Mouse (Mus musculus): Measurements from ENCODE around the gene Canx.
A peak's percentile ranks its signal among the peaks of the same experiment; 100 is the strongest.
"Not testable (repeated sequence)": the region's sequence is repeated elsewhere in the genome, so short reads cannot be mapped to it uniquely, and the experiment has no call there.

Canx gene

DNA sequence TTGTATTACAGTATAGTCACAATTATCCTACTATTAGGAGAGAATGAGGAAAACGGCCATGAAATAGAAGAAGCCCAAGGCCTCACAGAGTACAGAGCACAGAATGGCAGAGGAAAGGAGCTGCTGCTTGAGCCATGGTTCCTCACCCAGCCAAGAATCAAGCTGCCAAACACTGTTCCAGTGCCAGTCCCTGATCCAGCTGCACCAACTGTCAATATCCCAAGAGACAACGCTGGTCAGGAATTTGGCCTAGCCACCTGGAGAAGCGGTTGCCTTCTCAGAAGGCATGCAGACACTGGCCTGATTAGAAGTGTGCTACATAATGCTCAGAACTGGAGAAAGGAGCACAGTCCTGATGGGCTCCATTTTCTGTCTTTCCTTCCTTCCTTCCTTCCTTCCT lies 7.7 kb upstream of the Canx start:
- no peak for DNase-seq (ENCODE audit: low spot score in 2 of 2)

GRCm38 (mm10) chr11:50329378-50329777 lies 3.9 kb upstream of the Canx start:
- DNase-seq (ENCODE audit: low spot score in 2 of 2): no peak

- no peak for DNase-seq (ENCODE audit: low spot score in 2 of 2)
These were observed 2.7 kb upstream of the Canx start for GRCm38 (mm10) chr11:50328075-50328625.

GRCm38 (mm10) chr11:50326302-50326966 lies 961 bp upstream of the Canx start:
- no peak for DNase-seq (ENCODE audit: low spot score in 2 of 2)

DNA sequence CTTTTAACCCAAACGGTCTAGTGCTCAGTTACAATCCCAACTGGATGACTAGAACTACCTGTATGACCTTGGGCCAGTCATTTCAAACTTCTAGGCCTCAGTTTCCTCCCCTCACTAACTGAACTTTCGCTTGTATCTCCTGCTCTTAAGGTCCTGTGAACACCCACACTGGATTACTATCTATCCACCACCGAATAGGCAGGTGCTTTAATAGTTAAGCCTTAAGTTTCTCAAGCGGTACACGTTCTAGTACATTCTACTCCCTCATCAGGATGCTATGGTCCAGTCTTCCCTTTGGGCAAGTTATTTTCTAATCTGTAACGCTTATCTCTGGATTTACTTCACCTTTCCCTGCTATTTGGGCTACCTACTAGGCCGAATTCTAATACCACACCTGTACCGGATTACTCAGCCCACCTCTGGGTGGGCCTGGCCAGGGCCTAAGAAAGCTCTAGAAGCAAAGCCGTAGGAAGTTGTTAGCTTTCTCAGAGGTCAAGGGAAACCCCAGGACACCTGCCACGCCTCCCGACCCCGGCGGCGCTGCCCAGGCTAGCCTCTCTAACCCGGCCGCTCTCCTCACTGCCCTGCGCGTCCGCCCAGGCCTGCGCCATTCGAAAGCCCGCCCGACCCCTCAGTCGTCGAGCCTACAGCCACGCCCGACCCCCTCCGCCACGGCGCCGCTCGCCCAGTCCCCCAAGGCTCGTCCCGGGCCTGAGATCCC lies 562 bp downstream of the Canx start:
- no peak for DNase-seq (ENCODE audit: low spot score in 2 of 2)

GRCm38 (mm10) chr11:50323843-50324242 lies 1.6 kb downstream of the Canx start:
- no peak for DNase-seq (ENCODE audit: low spot score in 2 of 2)

- DNase-seq (ENCODE audit: low spot score in 2 of 2): no peak
These were observed 3.1 kb downstream of the Canx start for GRCm38 (mm10) chr11:50322345-50322744.

- DNase-seq (ENCODE audit: low spot score in 2 of 2): no peak
These were observed 4.2 kb downstream of the Canx start for GRCm38 (mm10) chr11:50321239-50321638.

GRCm38 (mm10) chr11:50319343-50319742 lies 6.1 kb downstream of the Canx start:
- DNase-seq (ENCODE audit: low spot score in 2 of 2): not testable (repeated sequence)

GRCm38 (mm10) chr11:50312803-50313202 lies 12.7 kb downstream of the Canx start:
- no peak for DNase-seq (ENCODE audit: low spot score in 2 of 2)

DNA sequence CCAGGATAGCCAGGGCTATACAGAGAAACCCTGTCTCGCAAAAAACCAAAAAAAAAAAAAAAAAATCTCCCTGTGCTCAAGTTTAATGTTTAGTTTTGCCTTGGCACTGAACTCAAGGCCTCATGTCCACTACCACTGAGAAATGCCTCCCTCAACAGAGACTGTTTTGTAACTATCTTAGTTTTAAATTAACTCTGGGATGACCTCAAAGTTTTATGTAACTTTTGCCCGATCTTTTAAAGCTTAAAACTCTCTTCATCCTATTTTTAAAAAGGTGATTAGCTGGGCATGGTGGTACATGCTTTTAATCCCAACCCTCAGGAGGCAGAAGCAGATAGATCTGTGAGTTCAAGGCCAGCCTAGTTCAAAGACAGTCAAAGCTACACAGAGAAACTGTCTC lies 22.1 kb downstream of the Canx start:
- DNase-seq (ENCODE audit: low spot score in 2 of 2): no peak

DNA sequence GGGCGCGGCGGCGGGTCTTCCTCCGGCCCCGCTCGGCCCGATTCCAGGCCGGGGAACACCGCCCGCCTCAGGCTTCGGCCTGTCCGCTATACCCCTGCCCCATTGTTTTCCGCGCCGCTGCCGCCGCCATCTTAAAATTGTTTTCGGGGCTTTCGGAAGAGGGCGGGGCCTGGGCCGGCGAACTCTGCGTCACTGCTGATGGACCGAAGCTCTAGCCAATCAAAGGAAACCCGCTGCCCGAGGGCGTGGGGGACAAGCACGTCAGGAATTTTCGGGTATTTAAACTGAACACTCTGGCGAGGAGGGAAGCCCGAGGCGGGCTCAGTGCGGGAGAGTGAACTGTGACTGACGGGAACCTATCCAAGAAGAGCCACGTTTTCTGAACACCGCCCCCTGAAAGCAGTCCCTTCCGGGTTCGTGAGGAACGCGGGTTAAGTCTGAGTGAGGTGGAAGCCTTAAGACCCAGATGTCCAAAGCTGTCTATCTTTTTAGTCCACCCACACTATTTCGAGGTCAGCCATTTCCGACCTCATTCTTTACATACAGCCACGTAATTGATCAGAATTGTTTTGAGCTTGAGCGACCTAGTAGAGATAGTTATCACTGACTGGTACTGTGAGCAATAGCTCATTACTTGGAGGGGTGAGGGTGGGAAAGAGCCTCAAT lies 33.1 kb downstream of the Canx start, which contains the start of gene Maml1:
Maml1 (minus strand) TSS at position 122 of the 666 bp plus-strand sequence.
- DNase-seq (ENCODE audit: low spot score in 2 of 2): peak; percentile 99

GRCm38 (mm10) chr11:50291321-50292165 lies 33.9 kb downstream of the Canx start:
- peak; percentile 61 to 62 for DNase-seq (ENCODE audit: low spot score in 2 of 2)

GRCm38 (mm10) chr11:50290486-50291225 lies 34.8 kb downstream of the Canx start:
- DNase-seq (ENCODE audit: low spot score in 2 of 2): no peak

GRCm38 (mm10) chr11:50286428-50286827 lies 39.0 kb downstream of the Canx start:
- DNase-seq (ENCODE audit: low spot score in 2 of 2): no peak

DNA sequence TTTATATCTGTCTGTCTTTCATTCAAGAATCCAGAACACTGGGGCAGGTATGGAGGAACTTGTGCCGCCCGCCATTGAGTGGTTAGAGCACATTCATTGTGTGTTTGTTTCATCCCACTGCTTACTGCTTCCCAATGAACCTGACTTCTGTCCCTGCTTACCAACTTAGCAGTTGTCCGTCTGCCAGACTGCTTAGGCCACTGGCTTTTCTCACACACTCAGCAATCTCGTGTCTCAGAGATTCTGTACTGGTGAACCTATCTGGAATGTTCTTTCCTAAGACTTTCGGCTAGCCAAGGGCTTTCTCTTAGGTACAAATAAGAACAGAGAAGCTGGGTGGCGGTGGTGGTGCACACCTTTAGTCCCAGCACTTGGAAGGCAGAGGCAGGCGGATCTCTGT lies 39.8 kb downstream of the Canx start:
- DNase-seq (ENCODE audit: low spot score in 2 of 2): no peak

GRCm38 (mm10) chr11:50285263-50285662 lies 40.2 kb downstream of the Canx start:
- no peak for DNase-seq (ENCODE audit: low spot score in 2 of 2)

DNA sequence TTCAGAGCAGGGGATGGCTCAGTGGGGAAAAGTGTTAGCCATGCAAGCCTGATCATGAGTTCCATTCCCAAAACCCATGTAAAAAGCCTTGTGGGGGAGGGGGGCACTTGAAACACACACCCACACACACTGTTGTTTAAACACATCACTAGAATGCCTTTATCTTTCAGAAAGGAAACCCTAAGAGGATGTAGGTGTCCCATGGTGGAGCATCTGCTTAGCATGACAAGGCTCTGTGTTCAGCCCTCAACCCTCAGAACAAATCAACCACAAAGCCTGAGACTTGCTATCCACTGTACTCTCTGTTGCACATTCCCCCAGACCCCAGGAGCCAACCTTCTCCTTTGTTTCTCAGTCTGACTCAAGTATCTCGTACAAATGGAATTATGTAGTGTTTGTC lies 45.4 kb downstream of the Canx start:
- DNase-seq (ENCODE audit: low spot score in 2 of 2): no peak

- DNase-seq (ENCODE audit: low spot score in 2 of 2): no peak
These were observed 46.5 kb downstream of the Canx start for GRCm38 (mm10) chr11:50279005-50279404.

GRCm38 (mm10) chr11:50277706-50278105 lies 47.8 kb downstream of the Canx start:
- no peak for DNase-seq (ENCODE audit: low spot score in 2 of 2)

- no peak for DNase-seq (ENCODE audit: low spot score in 2 of 2)
These were observed 48.4 kb downstream of the Canx start for GRCm38 (mm10) chr11:50277025-50277424.

Data from right cerebral cortex, postnatal 10 days (tissue).